Mouse (Mus musculus) forebrain, embryonic 16.5 days (tissue): ENCODE measurements around the gene Fam222a. TPM values are rescaled to one million over a fixed set of nuclear protein-coding genes. Genes with fewer than 3 reads are reported as not detected.
A peak's percentile ranks its signal among the peaks of the same experiment; 100 is the strongest.

Experiments used
- ATAC-seq: fragments of 200-750 bp; cut with Nextera tagmentation; 2 replicates; pipeline ENCODE4 v1.8.0; 2017; ENCODE audit warnings: mild to moderate bottlenecking, moderate library complexity
- H3K27ac ChIP-seq: fragments of 300-500 bp; sonication (generic); 2 replicates; pipeline ENCODE4 v1.5.1; 2014; ENCODE audit warnings: low read length, control low read depth
- H3K27me3 ChIP-seq: fragments of 300-500 bp; sonication (generic); replicated peaks from 2 replicates; pipeline ENCODE4 v1.6.1; 2014; ENCODE audit warnings: low read length; ENCODE audit not compliant: control insufficient read depth, insufficient read depth
- H3K36me3 ChIP-seq: fragments of 300-500 bp; sonication (generic); 2 replicates; pipeline ENCODE4 v1.6.1; 2014; ENCODE audit not compliant: control insufficient read depth, insufficient read depth
- H3K4me1 ChIP-seq: fragments of 300-500 bp; sonication (generic); replicated peaks from 2 replicates; pipeline ENCODE4 v1.6.1; 2014; ENCODE audit warnings: low read length; ENCODE audit not compliant: control insufficient read depth, insufficient read depth
- H3K4me2 ChIP-seq: fragments of 300-500 bp; sonication (generic); 2 replicates; pipeline ENCODE4 v1.6.1; 2014; ENCODE audit warnings: mild to moderate bottlenecking, low read length, control low read depth
- H3K4me3 ChIP-seq: fragments of 300-500 bp; sonication (generic); replicated peaks from 2 replicates; pipeline ENCODE4 v1.5.1; 2014; ENCODE audit warnings: mild to moderate bottlenecking, low read length, control low read depth
- H3K9ac ChIP-seq: fragments of 300-500 bp; sonication (generic); replicated peaks from 2 replicates; pipeline ENCODE4 v1.6.1; 2014; ENCODE audit warnings: low read depth, low read length, control low read depth
- H3K9me3 ChIP-seq: fragments of 300-500 bp; sonication (generic); 2 replicates; pipeline ENCODE4 v1.6.1; 2016; ENCODE audit warnings: low read length; ENCODE audit not compliant: control insufficient read depth
- WGBS: fragments of 180-500 bp; shearing (Covaris S2); extraction: QIAGEN DNeasy Blood & Tissue Kit; methylation state at CpG from one replicate; pipeline ENCODE4 v1.1.7; 2014; 5-methylcytosine and 5-hydroxymethylcytosine counted together
- polyA plus RNA-seq: library from polyadenylated mRNA; unstranded; fragments of >200 nt; fragmentation: Nextera tagmentation; extraction: Ambion mirVana; gene quantifications from 2 replicates; pipeline ENCODE4 v1.2.1, GENCODE M21; 2015

The Fam222a gene
- polyA plus RNA-seq, 1 experiment from 2014 or later: 4.3 TPM

DNA sequence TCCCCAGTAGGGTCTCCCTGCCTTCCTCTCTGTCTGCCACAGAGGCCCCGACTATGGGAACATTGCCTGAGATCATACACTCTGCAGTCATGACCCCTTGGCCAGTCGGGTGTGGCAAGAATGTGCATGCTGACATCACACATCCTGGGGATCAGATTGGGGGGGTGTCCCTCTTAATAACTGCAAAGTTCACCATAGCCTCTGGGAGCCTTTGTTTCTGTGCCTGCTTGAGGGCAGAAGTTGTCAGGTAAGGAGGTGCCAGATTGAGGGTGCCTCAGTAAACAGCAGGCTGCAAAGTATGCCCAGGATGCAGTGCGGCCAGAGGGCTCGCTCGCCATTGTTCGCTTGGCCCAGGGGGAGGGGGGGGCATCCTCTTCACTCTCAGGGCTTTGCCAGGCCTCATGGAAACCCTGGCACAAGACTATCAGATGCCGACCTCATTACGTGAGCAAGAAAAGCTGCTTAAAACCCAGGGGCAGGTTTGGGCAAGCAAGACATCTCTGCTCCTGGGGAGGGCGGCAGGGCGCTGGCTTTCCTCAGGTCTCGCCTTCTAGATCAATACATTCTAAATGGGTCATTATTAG lies 81.0 kb downstream of the Fam222a start:
- Histone ChIP-seq H3K4me2 (no peak overlapping the region), H3K36me3 (no peaks in the 10 kb centered on the region), H3K4me3 (no peak overlapping the region), H3K27me3 (no peaks in the 10 kb centered on the region; the same call in 1 of the 2 replicates), H3K9me3 (no peaks in the 10 kb centered on the region), H3K9ac (0 out of 2 replicates have a peak overlapping the region, but pooled peaks have one; percentile 7), H3K4me1 (peaks cover 10% of the 10 kb centered on the region), H3K27ac (no peak overlapping the region)
- whole genome bisulfite sequencing: 57% methylated on average over 11 of the region's 11 CpGs
- ATAC-seq: no peak

DNA sequence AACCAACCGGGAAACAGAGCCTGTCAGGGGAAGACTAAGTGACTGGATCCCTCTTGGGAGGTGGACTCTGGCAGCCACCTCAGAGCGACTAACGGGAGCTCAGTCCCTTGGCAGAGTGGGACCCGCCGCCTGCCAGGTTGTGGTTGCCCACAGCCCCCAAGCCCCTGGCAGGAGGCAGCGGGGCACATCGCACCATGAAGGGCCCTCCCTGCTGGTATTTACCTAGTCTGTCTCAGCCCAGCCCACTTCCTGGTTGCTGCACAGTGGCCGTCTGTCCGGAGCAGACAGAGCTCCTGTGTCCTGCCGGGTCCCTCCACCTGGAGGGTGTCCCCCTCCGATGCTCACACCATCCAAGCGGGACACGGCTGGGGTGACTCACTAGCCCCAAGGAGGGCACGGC lies 83.2 kb downstream of the Fam222a start:
- Histone ChIP-seq H3K4me1 (peaks cover 10% of the 10 kb centered on the region), H3K27ac (no peak overlapping the region), H3K4me2 (no peak overlapping the region), H3K4me3 (no peak overlapping the region), H3K9ac (no peak overlapping the region), H3K36me3 (no peaks in the 10 kb centered on the region), H3K9me3 (no peaks in the 10 kb centered on the region), H3K27me3 (peaks cover 2% of the 10 kb centered on the region; the same call in 1 of the 2 replicates)
- 44% methylated on average over 14 of the region's 14 CpGs for WGBS
- ATAC-seq: no peak

DNA sequence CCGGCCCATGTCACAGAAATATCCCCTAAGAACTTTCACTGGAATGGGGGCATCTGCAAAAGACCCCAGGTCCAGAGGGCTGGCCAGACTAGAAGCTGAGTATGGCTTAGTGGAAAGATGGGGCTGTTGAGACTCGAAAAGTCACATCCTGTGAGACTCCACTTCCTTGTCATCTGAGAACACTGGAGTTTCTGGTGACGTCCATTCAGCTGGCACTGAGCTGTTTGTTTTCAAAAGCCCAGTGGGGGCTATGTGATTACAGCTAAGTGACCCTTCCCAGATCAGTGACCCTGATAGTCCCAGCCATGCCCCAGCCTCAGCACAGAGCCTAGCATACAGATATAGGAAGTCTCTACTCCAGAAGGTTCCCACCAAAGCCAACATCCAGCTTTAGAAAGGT lies 83.6 kb downstream of the Fam222a start:
- Histone ChIP-seq H3K27me3 (peaks cover 3% of the 10 kb centered on the region; the same call in 1 of the 2 replicates), H3K4me2 (no peak overlapping the region), H3K27ac (no peak overlapping the region), H3K4me3 (no peak overlapping the region), H3K36me3 (no peaks in the 10 kb centered on the region), H3K9me3 (no peaks in the 10 kb centered on the region), H3K9ac (no peak overlapping the region), H3K4me1 (peaks cover 10% of the 10 kb centered on the region)
- 31% methylated on average over 3 of the region's 3 CpGs for WGBS
- ATAC-seq: no peak

DNA sequence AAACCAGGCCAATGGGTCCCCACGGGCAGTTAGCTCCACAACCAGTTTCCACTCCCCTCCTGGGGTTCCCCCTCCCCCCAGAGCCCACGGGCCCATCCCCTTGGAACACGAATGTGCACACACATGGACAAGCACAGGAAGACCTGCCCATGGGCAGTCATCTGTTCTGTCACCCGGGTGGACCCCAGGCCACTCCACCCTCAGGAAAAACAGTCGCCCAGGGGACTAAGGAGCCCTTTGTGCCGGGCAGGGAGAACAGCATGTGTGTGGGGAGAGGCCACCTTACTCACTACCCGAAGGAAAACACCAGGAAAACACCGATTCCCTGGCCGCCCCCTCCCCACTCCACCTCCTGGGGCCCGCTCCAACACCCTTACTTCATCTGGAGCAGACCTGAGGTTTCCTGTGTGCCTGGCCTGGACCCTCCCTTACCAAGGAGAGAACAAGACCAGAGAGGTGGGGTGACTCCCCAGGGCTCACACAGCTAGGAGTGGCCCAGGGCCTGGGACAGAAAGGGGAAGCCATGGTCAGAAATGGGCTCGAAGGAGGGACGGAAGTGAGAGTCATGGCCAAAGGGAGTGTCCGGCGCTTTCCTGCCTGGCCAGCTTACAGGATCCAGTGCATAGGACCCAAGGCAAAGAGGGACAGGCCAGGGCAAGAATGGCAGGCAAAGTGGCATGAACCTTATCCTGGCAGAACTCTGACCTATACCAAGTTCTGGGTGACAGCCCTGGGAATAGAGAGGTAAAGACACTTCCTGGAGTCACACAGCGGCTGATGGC lies 86.0 kb downstream of the Fam222a start:
- no peak overlapping the region for H3K4me3 ChIP-seq
- 74% methylated on average over 12 of the region's 15 CpGs for WGBS
- H3K9me3 ChIP-seq: no peaks in the 10 kb centered on the region
- H3K4me2 ChIP-seq: no peak overlapping the region
- no peak for ATAC-seq
- H3K27ac ChIP-seq: no peak overlapping the region
- H3K27me3 ChIP-seq: peaks cover 14% of the 10 kb centered on the region; the same call in 1 of the 2 replicates
- H3K36me3 ChIP-seq: no peaks in the 10 kb centered on the region
- peaks cover 11% of the 10 kb centered on the region for H3K4me1 ChIP-seq
- H3K9ac ChIP-seq: no peak overlapping the region

DNA sequence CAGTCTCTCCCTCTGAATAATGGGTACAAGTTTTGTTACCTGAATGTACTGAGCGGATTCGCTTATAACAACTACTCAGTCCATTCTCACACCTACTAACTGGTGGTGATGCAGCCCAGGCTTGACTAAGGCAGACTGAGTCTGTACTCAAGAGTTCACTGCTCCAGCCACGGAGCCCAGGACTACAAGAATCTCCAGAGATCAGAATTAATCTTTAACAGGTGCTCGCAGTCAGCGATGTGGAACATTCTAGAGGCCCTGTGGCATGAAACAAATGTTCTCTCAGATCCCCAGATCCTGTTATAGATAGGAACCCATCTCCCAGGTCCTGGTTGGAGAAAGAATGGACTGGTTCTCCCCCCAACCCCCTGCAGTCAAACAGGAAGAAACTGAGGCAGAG lies 87.9 kb downstream of the Fam222a start:
- H3K27ac ChIP-seq: no peak overlapping the region
- 91% methylated on average over 5 of the region's 5 CpGs for whole genome bisulfite sequencing
- peaks cover 11% of the 10 kb centered on the region for H3K4me1 ChIP-seq
- H3K36me3 ChIP-seq: no peaks in the 10 kb centered on the region
- ATAC-seq: no peak
- no peak overlapping the region for H3K4me3 ChIP-seq
- H3K9me3 ChIP-seq: no peaks in the 10 kb centered on the region
- peaks cover 22% of the 10 kb centered on the region for H3K27me3 ChIP-seq
- H3K4me2 ChIP-seq: no peak overlapping the region
- H3K9ac ChIP-seq: no peak overlapping the region

DNA sequence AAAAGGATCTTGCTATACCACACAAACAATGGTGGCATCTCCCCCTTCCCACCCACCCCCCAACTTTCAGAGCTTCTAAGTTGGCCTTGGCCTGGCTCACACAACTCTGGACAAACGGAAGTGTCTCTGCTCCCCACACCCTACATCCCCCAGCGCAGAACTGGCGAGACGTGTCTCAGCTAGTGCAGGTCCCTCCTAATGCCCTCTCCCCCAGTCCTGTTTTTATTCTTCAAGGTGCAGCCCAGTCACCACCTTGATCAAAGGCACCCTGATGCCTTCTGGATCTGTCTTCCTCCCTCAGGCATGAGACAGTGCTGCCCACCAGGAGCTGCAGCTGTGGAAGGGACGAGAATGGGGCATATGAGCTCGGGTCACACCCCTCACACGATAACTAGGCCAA lies 88.5 kb downstream of the Fam222a start:
- Histone ChIP-seq H3K4me1 (peaks cover 11% of the 10 kb centered on the region), H3K9me3 (no peaks in the 10 kb centered on the region), H3K27me3 (peaks cover 22% of the 10 kb centered on the region), H3K4me2 (no peak overlapping the region), H3K4me3 (no peak overlapping the region), H3K36me3 (no peaks in the 10 kb centered on the region), H3K27ac (no peak overlapping the region), H3K9ac (no peak overlapping the region)
- WGBS: 77% methylated on average over 7 of the region's 7 CpGs
- no peak for ATAC-seq

DNA sequence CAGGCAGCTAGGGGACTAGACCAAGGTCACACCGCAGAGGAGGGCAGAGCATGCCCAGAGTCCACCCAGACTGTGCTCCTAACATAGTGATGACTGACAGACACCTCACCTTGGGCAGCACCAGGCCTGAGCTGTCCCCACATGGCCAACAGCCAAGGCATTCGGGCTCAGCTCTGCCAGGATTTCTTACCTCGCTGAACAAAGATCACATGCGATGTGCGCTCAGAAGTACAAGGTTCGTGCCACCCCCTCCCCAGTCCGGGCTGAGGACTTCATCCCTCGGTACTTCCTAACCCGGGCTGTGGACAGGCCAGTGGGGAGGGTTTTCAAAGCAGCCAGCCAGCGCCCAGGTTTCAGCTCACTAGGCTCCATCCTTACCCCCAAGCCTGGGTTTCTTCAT lies 89.6 kb downstream of the Fam222a start:
- Histone ChIP-seq H3K9ac (no peak overlapping the region), H3K36me3 (no peaks in the 10 kb centered on the region), H3K27me3 (peaks cover 22% of the 10 kb centered on the region), H3K4me2 (peak overlapping the region; percentile 64; the same call in 1 of the 2 replicates), H3K4me3 (no peak overlapping the region), H3K4me1 (peaks cover 11% of the 10 kb centered on the region), H3K9me3 (no peaks in the 10 kb centered on the region), H3K27ac (no peak overlapping the region)
- ATAC-seq: no peak
- WGBS: 17% methylated on average over 10 of the region's 10 CpGs

DNA sequence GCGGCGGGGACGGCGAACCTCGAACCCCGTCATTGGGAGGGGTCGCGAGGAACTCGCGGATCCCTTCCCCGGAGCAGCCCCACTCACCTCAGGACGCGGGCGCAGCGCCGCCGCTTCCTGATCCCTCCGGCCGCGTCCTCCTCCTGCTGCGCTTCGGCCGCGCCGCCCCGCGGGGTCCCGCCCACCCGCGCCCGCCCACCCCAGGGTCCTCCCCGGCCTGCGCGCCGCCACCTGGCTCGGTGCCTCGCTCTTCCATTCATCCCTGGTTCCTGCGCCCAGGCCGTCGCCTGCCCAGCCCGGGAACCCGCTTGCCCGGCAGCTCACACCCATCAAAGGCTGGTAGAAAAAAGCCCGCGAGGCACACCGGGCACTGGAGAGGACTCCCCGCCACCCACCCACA lies 90.4 kb downstream of the Fam222a start, which contains the start of gene Trpv4:
Gene Trpv4 (minus strand): TSS at position 167 of the 400 bp plus-strand sequence.
- H3K27me3 ChIP-seq: peaks cover 22% of the 10 kb centered on the region
- under 1% methylated on average over 44 of the region's 47 CpGs for WGBS
- H3K9me3 ChIP-seq: no peaks in the 10 kb centered on the region
- H3K4me2 ChIP-seq: peak within 1 kb of the TSS; percentile 64
- peak within 1 kb of the TSS; percentile 41 for H3K4me3 ChIP-seq
- peak within 1 kb of the TSS; percentile 51 for H3K9ac ChIP-seq
- 0 out of 2 replicates have a peak, but pooled peaks have one; percentile 36 for ATAC-seq
- no peak within 1 kb of the TSS for H3K27ac ChIP-seq
- H3K4me1 ChIP-seq: peaks cover 11% of the 10 kb centered on the region
- H3K36me3 ChIP-seq: no peaks in the 10 kb centered on the region

DNA sequence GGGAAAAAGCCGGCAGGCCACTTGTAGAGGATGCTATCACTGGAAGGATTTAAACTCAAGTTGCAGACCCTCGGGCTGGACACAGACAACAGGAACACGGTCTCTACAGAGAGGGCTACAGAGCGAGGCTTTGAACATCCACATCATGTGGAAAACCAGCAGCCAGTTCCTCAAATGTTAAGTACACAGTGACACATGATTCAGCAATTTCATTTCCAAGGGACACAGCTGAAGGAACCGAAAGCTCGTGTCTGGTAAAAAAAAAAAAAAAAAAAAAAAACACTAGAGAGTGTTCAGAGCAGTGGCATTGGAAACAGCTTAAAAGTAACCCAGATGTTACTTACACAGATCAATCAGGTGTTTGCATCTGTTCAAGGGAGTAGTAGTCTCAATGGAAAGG lies 93.2 kb downstream of the Fam222a start:
- Histone ChIP-seq H3K9ac (no peak overlapping the region), H3K4me2 (no peak overlapping the region), H3K36me3 (no peaks in the 10 kb centered on the region), H3K4me1 (peaks cover 11% of the 10 kb centered on the region), H3K9me3 (no peaks in the 10 kb centered on the region), H3K4me3 (no peak overlapping the region), H3K27ac (no peak overlapping the region), H3K27me3 (peaks cover 20% of the 10 kb centered on the region)
- WGBS: 81% methylated on average over 6 of the region's 6 CpGs
- ATAC-seq: no peak
